Mouse (Mus musculus): Measurements from ENCODE around the gene Pik3ca.

The Pik3ca gene

GRCm38 (mm10) chr3:32512686-32513284 lies 115.3 kb downstream of the Pik3ca start:
- in situ Hi-C loops (cut with MboI; ENCODE audit: low pct_unique_long_range_greater_than_20kb in 1 of 2, low sequenced_read_pairs in 2 of 2, unreplicated experiment in 1 of 2), result no loop called here

- in situ Hi-C loops (cut with MboI; ENCODE audit: low pct_unique_long_range_greater_than_20kb in 1 of 2, low sequenced_read_pairs in 2 of 2, unreplicated experiment in 1 of 2), result no loop called here
Observed at GRCm38 (mm10) chr3:32513528-32513927, 116.1 kb downstream of the Pik3ca start.

Measured in mouse embryonic stem cell (cell line).